Mouse (Mus musculus) heart, postnatal 0 days (tissue): ENCODE data around the gene Alas2.

Source experiments
- CTCF ChIP-seq: IDR thresholded peaks from 2 replicates; pipeline ENCODE4 v1.5.1; 2016; ENCODE audit warnings: antibody characterized with exemption, control low read depth, low read depth
- EP300 ChIP-seq: IDR thresholded peaks from 2 replicates; pipeline ENCODE4 v1.6.1; 2016; ENCODE audit warnings: antibody characterized with exemption, low read depth

DNA sequence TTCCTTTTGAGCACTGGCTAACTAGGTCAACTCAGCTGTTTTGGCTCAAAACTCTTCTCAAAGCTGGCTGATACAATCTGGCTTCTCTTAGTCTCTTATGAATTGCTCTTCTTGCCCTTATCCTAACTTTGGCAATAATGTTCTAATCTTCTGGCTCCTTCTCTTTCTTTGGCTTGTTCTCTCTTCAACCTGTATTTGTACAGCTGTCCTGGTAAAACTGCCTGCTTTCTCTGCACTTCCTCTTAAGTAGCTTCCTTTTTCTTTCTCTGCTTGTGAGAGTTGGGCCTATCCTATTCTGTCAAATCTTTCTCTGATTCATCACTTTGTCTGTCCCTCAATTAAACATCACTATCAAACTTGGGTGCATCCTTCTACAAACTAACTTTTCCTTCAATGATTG lies 5.5 kb upstream of the Alas2 start:
- TF ChIP-seq CTCF, result no peak
- no peak for TF ChIP-seq EP300
